Mouse (Mus musculus): ENCODE results near the gene Grem2.

The Grem2 gene

GRCm38 (mm10) chr1:174811846-174812245, 109.8 kb downstream of the Grem2 start:
- intact Hi-C loops (cut with DNase I), result no loop called here

DNA sequence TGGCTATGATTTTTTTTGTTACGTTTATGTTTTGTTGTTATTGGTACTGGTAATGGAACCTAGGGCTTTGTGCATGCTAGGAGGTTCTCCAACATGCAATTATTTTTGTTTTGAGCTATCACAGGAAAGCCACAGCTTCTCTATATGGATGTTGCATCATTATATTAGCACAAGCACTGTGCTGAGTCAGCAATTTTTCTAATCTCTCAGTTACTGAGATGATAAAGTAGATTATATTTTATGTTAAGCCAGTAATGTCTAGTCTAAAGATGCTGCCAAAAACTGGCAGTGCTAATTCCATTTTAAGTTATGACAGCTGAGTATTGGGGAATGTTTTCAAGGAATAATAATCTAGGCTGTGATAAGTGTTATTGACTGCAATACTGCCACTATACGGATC, 133.0 kb downstream of the Grem2 start:
- intact Hi-C loops (cut with DNase I), result no loop called here

All from adrenal gland (tissue).